Mouse (Mus musculus): ENCODE measurements around the gene Pgghg.
"Not testable (repeated sequence)": the region's sequence is repeated elsewhere in the genome, so short reads cannot be mapped to it uniquely, and the experiment has no call there.

Pgghg gene

DNA sequence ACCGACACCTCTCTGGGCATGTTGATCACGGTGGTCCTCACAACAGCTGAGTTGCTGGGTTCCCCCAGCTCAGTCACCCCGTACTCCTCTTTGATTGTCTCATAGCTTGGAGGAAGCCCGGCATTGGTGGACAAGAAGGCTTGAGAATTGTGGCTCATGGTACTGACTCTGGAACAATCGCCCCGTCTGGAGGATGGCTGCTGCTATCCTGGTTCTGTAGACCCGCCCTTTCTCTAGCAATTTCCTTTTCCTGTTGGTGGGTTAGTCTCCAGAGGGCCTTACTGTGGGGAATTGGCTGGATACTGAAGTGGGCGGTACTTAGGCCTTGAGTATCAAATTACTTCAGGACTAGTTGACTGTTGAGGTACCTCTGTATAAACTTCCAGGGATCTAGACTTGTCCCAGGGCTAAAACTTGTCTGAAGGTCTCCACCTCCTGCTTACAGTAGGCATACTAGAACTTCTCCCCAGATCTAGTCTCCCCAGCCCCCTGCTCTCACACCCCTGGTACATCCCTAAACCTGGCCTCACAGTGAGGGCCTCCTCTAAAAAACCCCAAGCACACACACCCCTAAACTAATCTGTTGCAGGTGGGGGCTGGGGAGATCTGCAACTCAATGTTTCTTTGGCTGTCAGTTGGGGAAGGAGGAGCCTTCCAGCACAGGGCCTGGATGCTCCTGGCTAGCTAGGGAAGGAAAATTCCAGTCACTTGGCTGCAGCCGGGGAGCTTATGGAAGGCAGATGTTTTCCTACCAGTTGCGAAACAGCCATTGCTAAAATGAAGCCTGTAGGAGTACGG is 14.8 kb downstream of the Pgghg start, which contains the start of the genes Gm45717 and Ifitm2:
TSS of gene Gm45717 (minus strand) at position 180 of the 798 bp plus-strand sequence.
TSS of gene Ifitm2 (minus strand) at position 230 of the 798 bp plus-strand sequence.
- DNase-seq (ENCODE audit: low spot score in 2 of 2), result peak in 1 of 2 experiments; percentile 70

- DNase-seq (ENCODE audit: low spot score in 2 of 2), result no peak
Measured at GRCm38 (mm10) chr7:140956556-140956869, 15.3 kb downstream of the Pgghg start.

DNA sequence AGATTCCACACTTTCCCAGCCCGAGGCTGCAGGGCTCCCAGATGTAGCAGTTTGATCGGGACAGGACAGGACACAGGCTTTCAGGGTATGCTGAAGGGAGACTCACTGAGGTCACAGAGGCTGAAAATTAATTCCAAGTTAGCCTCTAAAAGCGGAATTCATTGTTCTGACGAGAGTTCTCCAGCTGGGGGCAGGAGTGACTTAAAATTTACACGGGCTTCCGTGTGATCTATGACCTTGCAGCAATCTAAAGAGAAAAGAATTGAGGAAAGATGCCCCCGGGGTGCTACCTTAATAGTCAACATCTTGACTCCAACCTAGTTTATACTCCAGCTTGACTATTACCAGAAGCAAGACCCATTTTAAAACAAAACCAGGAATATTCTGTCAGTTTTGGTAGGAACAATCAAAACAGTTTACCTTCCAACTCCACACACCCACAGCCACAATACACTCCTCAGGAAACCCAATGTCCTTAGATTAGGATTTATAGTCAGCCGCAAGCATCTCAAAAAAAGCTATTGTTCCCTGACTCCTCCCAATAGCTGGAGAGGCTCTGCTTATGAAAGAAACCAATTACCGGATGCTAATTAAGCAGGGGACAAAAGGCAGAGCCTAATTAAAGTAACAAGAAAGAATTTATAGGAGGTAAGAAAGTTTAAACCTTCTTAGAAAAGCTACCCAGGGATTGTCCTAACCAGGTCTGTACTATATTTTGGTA is 18.1 kb downstream of the Pgghg start:
- peak in 1 of 2 experiments; percentile 33 for DNase-seq (ENCODE audit: low spot score in 2 of 2)

- DNase-seq (ENCODE audit: low spot score in 2 of 2), result no peak
Measured at GRCm38 (mm10) chr7:140960026-140960425, 18.8 kb downstream of the Pgghg start.

- DNase-seq (ENCODE audit: low spot score in 2 of 2), result no peak
Measured at GRCm38 (mm10) chr7:140961416-140961815, 20.2 kb downstream of the Pgghg start.

DNA sequence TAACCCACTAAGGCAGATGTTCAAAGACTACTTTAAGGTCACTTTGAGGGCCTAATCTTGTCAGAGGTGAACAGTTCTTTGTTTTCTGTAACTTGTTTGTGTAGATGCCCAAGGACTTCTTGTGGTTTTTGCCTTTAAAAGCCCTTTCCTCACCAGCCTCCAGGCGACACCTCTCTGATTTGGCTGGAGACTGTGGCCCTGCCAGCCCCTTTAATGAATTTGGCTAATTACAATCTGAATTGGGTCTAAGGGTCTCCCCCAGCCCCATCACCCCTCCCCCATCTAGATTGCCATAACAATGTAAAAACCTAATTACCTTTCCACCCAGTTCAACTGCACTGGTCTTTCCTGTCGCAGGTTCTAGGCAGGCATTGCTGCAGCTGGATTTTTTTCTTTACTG is 21.5 kb downstream of the Pgghg start:
- DNase-seq (ENCODE audit: low spot score in 2 of 2), result no peak

GRCm38 (mm10) chr7:140966921-140967320 is 25.7 kb downstream of the Pgghg start, which contains the start of gene Ifitm1:
Ifitm1 (plus strand) TSS chr7:140967221.
- DNase-seq (ENCODE audit: low spot score in 2 of 2), result no peak

DNA sequence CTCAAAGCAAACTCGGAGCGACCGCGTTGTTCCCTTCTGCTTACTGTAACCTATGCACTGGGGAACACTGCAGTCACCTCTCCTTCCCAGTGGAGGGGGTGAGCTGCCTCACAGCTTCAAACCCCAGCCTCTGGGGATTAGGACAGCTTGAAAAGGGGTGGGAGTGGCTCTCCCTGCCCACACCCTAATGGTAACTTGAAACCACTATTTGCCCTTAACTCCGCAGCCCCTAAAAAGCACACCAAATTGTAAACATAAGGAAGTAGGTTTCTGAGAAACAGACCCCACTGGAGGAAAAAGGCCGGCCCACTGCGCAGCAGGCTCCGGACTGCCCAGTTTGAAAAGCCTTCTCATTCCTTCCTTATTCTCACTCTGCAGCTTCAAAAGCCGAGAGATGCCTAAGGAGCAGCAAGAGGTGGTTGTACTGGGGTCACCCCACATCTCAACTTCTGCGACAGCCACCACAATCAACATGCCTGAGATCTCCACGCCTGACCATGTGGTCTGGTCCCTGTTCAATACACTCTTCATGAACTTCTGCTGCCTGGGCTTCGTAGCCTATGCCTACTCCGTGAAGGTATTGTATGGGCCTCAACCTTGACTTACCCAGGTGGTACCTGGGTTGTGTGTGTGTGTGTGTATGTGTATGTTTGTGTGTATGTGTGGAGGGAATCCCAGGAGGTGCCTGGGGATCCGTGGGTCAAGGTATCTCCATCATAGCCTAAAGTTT is 26.8 kb downstream of the Pgghg start:
- DNase-seq (ENCODE audit: low spot score in 2 of 2), result no peak

GRCm38 (mm10) chr7:140968710-140969109 is 27.5 kb downstream of the Pgghg start:
- not testable (repeated sequence) for DNase-seq (ENCODE audit: low spot score in 2 of 2)

GRCm38 (mm10) chr7:140970931-140971330 is 29.7 kb downstream of the Pgghg start:
- no peak for DNase-seq (ENCODE audit: low spot score in 2 of 2)

- no peak for DNase-seq (ENCODE audit: low spot score in 2 of 2)
Measured at GRCm38 (mm10) chr7:140971479-140972171, 30.4 kb downstream of the Pgghg start.

GRCm38 (mm10) chr7:140973396-140974165 is 32.4 kb downstream of the Pgghg start:
- no peak for DNase-seq (ENCODE audit: low spot score in 2 of 2)

DNA sequence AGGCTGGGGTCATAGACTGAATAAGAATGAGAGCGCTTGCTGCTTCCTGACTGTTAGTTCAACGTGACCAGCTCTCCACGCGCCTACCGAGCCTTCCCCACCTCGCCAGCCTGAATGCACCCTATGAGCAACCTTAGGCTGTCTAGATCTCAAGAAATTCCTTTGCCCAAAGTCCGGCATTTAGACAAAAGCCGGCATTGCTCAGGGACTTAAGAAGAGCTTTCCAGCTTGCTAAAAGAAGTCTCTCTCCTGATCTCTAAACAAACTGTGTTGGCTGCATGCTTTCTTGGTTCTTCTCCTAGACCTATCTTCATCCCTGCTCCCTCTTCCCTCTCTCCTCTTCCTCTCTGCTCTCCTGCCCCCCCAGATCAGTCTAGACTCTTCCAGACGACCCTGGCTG is 33.7 kb downstream of the Pgghg start:
- no peak for DNase-seq (ENCODE audit: low spot score in 2 of 2)

DNA sequence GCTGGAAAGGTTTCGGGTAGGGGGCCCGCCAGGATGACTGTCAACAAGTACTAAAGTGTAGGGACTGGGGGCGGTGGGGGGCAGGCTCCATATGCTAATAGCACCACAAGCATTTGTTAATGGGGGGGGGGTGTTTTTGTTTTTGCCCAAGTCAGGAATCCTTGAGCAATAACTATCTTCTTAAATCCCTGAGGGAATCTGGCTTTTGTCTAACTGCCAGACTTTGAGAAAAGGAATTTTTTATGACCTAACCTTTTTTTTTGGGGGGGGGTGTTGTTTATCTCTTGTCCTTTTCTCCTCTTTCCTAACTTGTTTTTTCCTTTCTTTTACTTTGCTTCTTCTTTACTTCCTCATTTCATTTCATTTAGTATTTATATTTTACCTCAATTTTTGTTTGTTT is 34.3 kb downstream of the Pgghg start:
- DNase-seq (ENCODE audit: low spot score in 2 of 2), result no peak

DNA sequence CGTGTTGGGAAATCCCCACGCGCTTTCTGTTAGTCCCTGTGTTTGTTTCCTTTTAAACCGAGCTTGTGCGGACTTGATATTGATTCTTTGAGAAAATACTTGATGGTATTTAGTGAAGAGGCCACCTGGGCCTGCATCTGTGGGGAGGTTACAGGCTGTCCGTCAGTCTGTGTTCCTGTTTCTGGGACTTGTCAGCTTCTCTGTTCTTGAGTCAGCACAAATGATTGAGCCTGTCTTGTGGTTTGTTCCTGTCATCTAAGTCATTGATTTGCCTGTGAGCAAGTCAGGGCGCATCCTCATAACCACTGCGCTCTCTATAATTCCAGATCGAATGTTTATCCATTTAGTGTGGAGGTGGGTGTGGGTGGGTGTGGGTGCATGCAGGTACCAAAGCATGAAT is 35.5 kb downstream of the Pgghg start:
- DNase-seq (ENCODE audit: low spot score in 2 of 2), result not testable (repeated sequence)

- no peak for DNase-seq (ENCODE audit: low spot score in 2 of 2)
Measured at GRCm38 (mm10) chr7:140981704-140982103, 40.5 kb downstream of the Pgghg start.

GRCm38 (mm10) chr7:140982971-140983370 is 41.8 kb downstream of the Pgghg start:
- DNase-seq (ENCODE audit: low spot score in 2 of 2), result no peak

- peak in 1 of 2 experiments; percentile 57 for DNase-seq (ENCODE audit: low spot score in 2 of 2)
Measured at GRCm38 (mm10) chr7:140987182-140988138, 46.3 kb downstream of the Pgghg start.

DNA sequence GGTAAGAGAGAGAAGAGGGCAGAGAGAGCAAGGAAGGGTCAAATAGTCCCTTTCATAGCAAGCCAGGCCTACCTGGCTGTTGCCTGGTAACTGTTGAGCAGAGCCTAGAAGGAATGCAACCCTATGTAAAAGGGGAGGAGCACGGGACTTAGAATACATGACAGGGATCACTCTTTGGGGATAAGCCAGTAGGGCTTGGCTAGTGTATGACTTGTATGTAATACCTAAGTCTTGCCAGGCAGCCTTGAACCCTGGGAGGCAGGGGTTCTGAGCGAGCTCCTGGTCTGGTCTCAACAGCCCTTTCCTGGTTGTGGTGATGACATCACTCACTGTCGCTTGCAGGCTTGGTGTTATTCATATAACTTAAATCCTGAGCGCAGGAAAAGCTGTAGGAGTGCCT is 47.8 kb downstream of the Pgghg start:
- no peak for DNase-seq (ENCODE audit: low spot score in 2 of 2)

- no peak for DNase-seq (ENCODE audit: low spot score in 2 of 2)
Measured at GRCm38 (mm10) chr7:140990185-140990584, 49.0 kb downstream of the Pgghg start.
